Comparison of ENCODE assay signal across 32 mouse cellular contexts in the genomic region with DNA sequence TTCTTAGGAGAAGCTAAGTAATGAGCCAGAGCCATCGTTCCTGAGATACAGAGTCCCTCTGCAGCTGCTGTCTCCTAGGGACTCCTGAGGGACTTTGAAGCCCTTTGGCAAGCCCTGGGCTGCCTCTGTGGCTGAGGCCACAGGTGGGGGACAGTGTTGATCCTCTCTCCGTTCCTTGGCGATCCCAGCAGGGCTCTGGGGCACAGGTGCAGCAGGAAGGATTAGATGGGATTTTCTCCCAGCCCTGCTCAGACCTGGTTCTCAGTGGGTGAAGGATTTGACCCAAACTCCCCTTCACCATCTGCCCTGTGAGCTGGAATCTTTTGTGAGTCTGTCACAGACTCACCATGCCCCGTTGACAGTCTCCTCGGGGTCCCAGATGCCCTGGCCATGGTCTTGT. TPM values are rescaled to one million over a fixed set of nuclear protein-coding genes. Genes with fewer than 3 reads are reported as not detected.
DNase-seq lines count a peak whose midpoint lies in the region; ATAC-seq lines count a peak whose summit lies in the region.
"Had no signal": no experiment of that assay in that cellular context is flagged by ENCODE, and none has a peak within 500 bp of the region (broad histone marks: within the 10 kb centered on the region; RNA-seq: fewer than 3 reads in every experiment).

No protein-coding gene starts in this region.

- no peak for DNase-seq in hindbrain, embryonic 10.5 days (ENCODE audit: low spot score)
- no peak for DNase-seq in hindbrain, embryonic 14.5 days (ENCODE audit: low spot score)
- DNase-seq in midbrain, embryonic 11.5 days (ENCODE audit: low spot score, missing footprints) = no peak
- DNase-seq in frontal cortex, postnatal 36 days (ENCODE audit: low spot score in 2 of 2) = no peak
- DNase-seq: adrenal gland, adult 8-10 months; B cell, adult 2 months; cerebellum, adult 8-10 months; gastrocnemius, postnatal 10 days; heart, postnatal 4 days; kidney, adult 18-20 months; kidney, postnatal 36 days; liver, embryonic 13.5 days; lung, adult 18-20 months; lung, postnatal 4 days; right cerebral cortex, adult 18-20 months; right cerebral cortex, postnatal 4 days; thymus, adult 18-20 months; thymus, postnatal 25 days had no signal

- H3K27ac ChIP-seq in hindbrain, embryonic 10.5 days = peak overlapping the region; percentile 6; the same call in 1 of the 2 replicates
- H3K27ac ChIP-seq in hindbrain, embryonic 14.5 days = no peak overlapping the region
- H3K27ac ChIP-seq in midbrain, embryonic 12.5 days (replicated peaks) = peak overlapping the region; percentile 20; the same call in 1 of the 2 replicates
- no peak overlapping the region for H3K27ac ChIP-seq in midbrain, embryonic 11.5 days (ENCODE audit: low read depth, low read length)
- H3K27ac ChIP-seq in midbrain, embryonic 15.5 days = 0 out of 2 replicates have a peak overlapping the region, but pooled peaks have one; percentile 11
- no peak overlapping the region for H3K27ac ChIP-seq in intestine, embryonic 15.5 days
- H3K27ac ChIP-seq: kidney, embryonic 15.5 days; limb, embryonic 10.5 days; limb, embryonic 15.5 days; liver, embryonic 13.5 days; neural tube, embryonic 15.5 days; stomach, postnatal 0 days had no signal

- no peak overlapping the region for H3K4me3 ChIP-seq in hindbrain, embryonic 10.5 days
- no peak overlapping the region for H3K4me3 ChIP-seq in hindbrain, embryonic 14.5 days (replicated peaks; ENCODE audit: low read length)
- no peak overlapping the region for H3K4me3 ChIP-seq in midbrain, embryonic 12.5 days
- H3K4me3 ChIP-seq in midbrain, embryonic 11.5 days (ENCODE audit: low read depth, low read length) = no peak overlapping the region
- H3K4me3 ChIP-seq in midbrain, embryonic 15.5 days = no peak overlapping the region
- no peak overlapping the region for H3K4me3 ChIP-seq in intestine, embryonic 15.5 days (replicated peaks)
- H3K4me3 ChIP-seq: kidney, embryonic 15.5 days; limb, embryonic 10.5 days; limb, embryonic 15.5 days; liver, embryonic 13.5 days; megakaryocyte, embryonic 14.5 days; neural tube, embryonic 15.5 days had no signal

- no peaks in the 10 kb centered on the region for H3K27me3 ChIP-seq in hindbrain, embryonic 10.5 days (ENCODE audit: insufficient read depth, poor library complexity, severe bottlenecking)
- H3K27me3 ChIP-seq in hindbrain, embryonic 14.5 days (ENCODE audit: control insufficient read depth, insufficient read depth, low read length) = no peaks in the 10 kb centered on the region
- H3K27me3 ChIP-seq in midbrain, embryonic 12.5 days = no peaks in the 10 kb centered on the region
- no peaks in the 10 kb centered on the region for H3K27me3 ChIP-seq in midbrain, embryonic 11.5 days (ENCODE audit: control insufficient read depth, insufficient read depth, low read length)
- H3K27me3 ChIP-seq in midbrain, embryonic 15.5 days (replicated peaks) = no peaks in the 10 kb centered on the region
- no peaks in the 10 kb centered on the region for H3K27me3 ChIP-seq in intestine, embryonic 15.5 days (replicated peaks)
- H3K27me3 ChIP-seq: kidney, embryonic 15.5 days; limb, embryonic 15.5 days; liver, embryonic 13.5 days; neural tube, embryonic 15.5 days had no signal

- ATAC-seq in hindbrain, embryonic 14.5 days (ENCODE audit: low FRiP score) = no peak
- no peak for ATAC-seq in midbrain, embryonic 12.5 days (ENCODE audit: low FRiP score, low read depth)
- no peak for ATAC-seq in midbrain, embryonic 11.5 days (ENCODE audit: low FRiP score)
- no peak for ATAC-seq in midbrain, embryonic 15.5 days (replicated peaks)
- no peak for ATAC-seq in intestine, embryonic 15.5 days
- ATAC-seq: activated CD4-positive, CD25-positive, alpha-beta regulatory T cell, adult 4 months; forebrain, embryonic 16.5 days; inflammation-experienced regulatory T-cells, adult 6 months; lung, postnatal 0 days had no signal

- WGBS in hindbrain, embryonic 10.5 days = 30% methylated on average over 5 of the region's 5 CpGs
- 21% methylated on average over 5 of the region's 5 CpGs for WGBS in hindbrain, embryonic 14.5 days
- 8% methylated on average over 5 of the region's 5 CpGs for WGBS in midbrain, embryonic 12.5 days
- 21% methylated on average over 5 of the region's 5 CpGs for WGBS in midbrain, embryonic 11.5 days
- 6% methylated on average over 5 of the region's 5 CpGs for WGBS in midbrain, embryonic 15.5 days
- 51% methylated on average over 5 of the region's 5 CpGs for WGBS in intestine, embryonic 15.5 days

- no peak overlapping the region for H3K4me2 ChIP-seq in hindbrain, embryonic 14.5 days (replicated peaks)
- no peak overlapping the region for H3K4me2 ChIP-seq in midbrain, embryonic 12.5 days (replicated peaks)
- H3K4me2 ChIP-seq in midbrain, embryonic 11.5 days = no peak overlapping the region
- no peak overlapping the region for H3K4me2 ChIP-seq in midbrain, embryonic 15.5 days
- no peak overlapping the region for H3K4me2 ChIP-seq in intestine, embryonic 15.5 days (replicated peaks)
- H3K4me2 ChIP-seq: heart, embryonic 11.5 days; kidney, embryonic 15.5 days; limb, embryonic 15.5 days; liver, embryonic 13.5 days; neural tube, embryonic 15.5 days had no signal

- peaks cover 33% of the 10 kb centered on the region for H3K4me1 ChIP-seq in hindbrain, embryonic 10.5 days (replicated peaks)
- no peaks in the 10 kb centered on the region for H3K4me1 ChIP-seq in hindbrain, embryonic 14.5 days (replicated peaks; ENCODE audit: control insufficient read depth, insufficient read depth, low read length)
- H3K4me1 ChIP-seq in midbrain, embryonic 12.5 days = peaks cover 24% of the 10 kb centered on the region
- peaks cover 6% of the 10 kb centered on the region for H3K4me1 ChIP-seq in midbrain, embryonic 11.5 days (ENCODE audit: control insufficient read depth, insufficient read depth, low read length)
- peaks cover 18% of the 10 kb centered on the region for H3K4me1 ChIP-seq in midbrain, embryonic 15.5 days
- peaks cover 9% of the 10 kb centered on the region for H3K4me1 ChIP-seq in intestine, embryonic 15.5 days (replicated peaks)
- H3K4me1 ChIP-seq: megakaryocyte, embryonic 14.5 days had no signal

- H3K36me3 ChIP-seq in hindbrain, embryonic 10.5 days = no peaks in the 10 kb centered on the region
- no peaks in the 10 kb centered on the region for H3K36me3 ChIP-seq in hindbrain, embryonic 14.5 days (replicated peaks; ENCODE audit: control insufficient read depth, insufficient read depth)
- H3K36me3 ChIP-seq in midbrain, embryonic 12.5 days = no peaks in the 10 kb centered on the region
- no peaks in the 10 kb centered on the region for H3K36me3 ChIP-seq in midbrain, embryonic 11.5 days (ENCODE audit: control insufficient read depth, insufficient read depth, low read length)
- H3K36me3 ChIP-seq in midbrain, embryonic 15.5 days (replicated peaks) = no peaks in the 10 kb centered on the region
- H3K36me3 ChIP-seq in intestine, embryonic 15.5 days = no peaks in the 10 kb centered on the region
- H3K36me3 ChIP-seq: kidney, embryonic 15.5 days; limb, embryonic 10.5 days; limb, embryonic 15.5 days; liver, embryonic 13.5 days; neural tube, embryonic 15.5 days had no signal

- no peaks in the 10 kb centered on the region for H3K9me3 ChIP-seq in hindbrain, embryonic 10.5 days
- H3K9me3 ChIP-seq in hindbrain, embryonic 14.5 days (ENCODE audit: control insufficient read depth, low read length) = no peaks in the 10 kb centered on the region
- H3K9me3 ChIP-seq in midbrain, embryonic 12.5 days = no peaks in the 10 kb centered on the region
- no peaks in the 10 kb centered on the region for H3K9me3 ChIP-seq in midbrain, embryonic 11.5 days (ENCODE audit: control insufficient read depth, low read length)
- H3K9me3 ChIP-seq in midbrain, embryonic 15.5 days = no peaks in the 10 kb centered on the region
- H3K9me3 ChIP-seq in intestine, embryonic 15.5 days = no peaks in the 10 kb centered on the region
- H3K9me3 ChIP-seq: kidney, embryonic 15.5 days; limb, embryonic 10.5 days; limb, embryonic 15.5 days; liver, embryonic 13.5 days; megakaryocyte, embryonic 14.5 days; neural tube, embryonic 15.5 days had no signal

- no peak overlapping the region for H3K9ac ChIP-seq in hindbrain, embryonic 14.5 days
- H3K9ac ChIP-seq in midbrain, embryonic 12.5 days (replicated peaks) = no peak overlapping the region
- H3K9ac ChIP-seq in midbrain, embryonic 11.5 days (ENCODE audit: low read length) = no peak overlapping the region; the same call in 1 of the 2 replicates
- H3K9ac ChIP-seq in midbrain, embryonic 15.5 days = no peak overlapping the region; the same call in 1 of the 2 replicates
- no peak overlapping the region for H3K9ac ChIP-seq in intestine, embryonic 15.5 days
- H3K9ac ChIP-seq: kidney, embryonic 15.5 days; limb, embryonic 15.5 days; liver, embryonic 13.5 days; neural tube, embryonic 15.5 days had no signal

RNA-seq across cellular contexts. Expression of a gene that starts 7.5 kb away (rescaled TPM):
- polyA plus RNA-seq in hindbrain, embryonic 10.5 days (2016; fragmentation: Nextera tagmentation; extraction: Ambion mirVana) = 11.4 and 14.3 TPM in 2 replicates
- 18.5 and 24.0 TPM in 2 replicates for polyA plus RNA-seq in hindbrain, embryonic 14.5 days (2014; fragmentation: Nextera tagmentation; extraction: Ambion mirVana)
- polyA plus RNA-seq in midbrain, embryonic 12.5 days (2016; fragmentation: Nextera tagmentation; extraction: Ambion mirVana) = 20.9 and 22.0 TPM in 2 replicates
- 9.2 and 12.1 TPM in 2 replicates for polyA plus RNA-seq in midbrain, embryonic 11.5 days (2014; fragmentation: Nextera tagmentation; extraction: Ambion mirVana)
- 33.6 and 34.3 TPM in 2 replicates for polyA plus RNA-seq in midbrain, embryonic 15.5 days (2015; fragmentation: Nextera tagmentation; extraction: Ambion mirVana)
- polyA plus RNA-seq in intestine, embryonic 15.5 days (2015; fragmentation: Nextera tagmentation; extraction: Ambion mirVana) = 13.6 and 14.0 TPM in 2 replicates
- polyA plus RNA-seq: activated CD4-positive, CD25-positive, alpha-beta regulatory T cell, adult 4 months; inflammation-experienced regulatory T-cells, adult 6 months had no signal

Comparison
In these comparisons a context has a peak if more than half of its experiments do, and no peak if none do; other contexts are left out.
1. H3K27ac ChIP-seq: peak in hindbrain, embryonic 10.5 days (single experiment), midbrain, embryonic 12.5 days (single experiment) and midbrain, embryonic 15.5 days (single experiment); none in hindbrain, embryonic 14.5 days (single experiment), midbrain, embryonic 11.5 days (single experiment) and intestine, embryonic 15.5 days (single experiment).